Mouse (Mus musculus): ENCODE measurements around the gene Prss43. TPM values are rescaled to one million over a fixed set of nuclear protein-coding genes. Genes with fewer than 3 reads are reported as not detected.

Prss43 gene
- polyA plus RNA-seq, 1 experiment from 2014 or later: 0.06 TPM

- H3K4me3 ChIP-seq (ENCODE audit: low read length): no peak overlapping the region
- 77% methylated on average over 5 of the region's 5 CpGs for WGBS
- H3K36me3 ChIP-seq (ENCODE audit: control insufficient read depth, insufficient read depth, low read length): no peaks in the 10 kb centered on the region
- ATAC-seq: peak; percentile 27; the same call in 1 of the 2 replicates
- H3K27me3 ChIP-seq (replicated peaks; ENCODE audit: control insufficient read depth, insufficient read depth, low read length): peaks cover 15% of the 10 kb centered on the region
- peaks cover 41% of the 10 kb centered on the region for H3K4me1 ChIP-seq (ENCODE audit: control insufficient read depth, insufficient read depth, low read depth, low read length)
- H3K27ac ChIP-seq (ENCODE audit: low read depth, low read length): no peak overlapping the region
- no peak overlapping the region for H3K4me2 ChIP-seq (ENCODE audit: low read length)
- H3K9me3 ChIP-seq (ENCODE audit: control insufficient read depth, low read length): no peaks in the 10 kb centered on the region
- H3K9ac ChIP-seq (ENCODE audit: low read depth, low read length): no peak overlapping the region
Observed at GRCm38 (mm10) chr9:110877888-110878287, 51.4 kb downstream of the Prss43 start.

- H3K27me3 ChIP-seq (replicated peaks; ENCODE audit: control insufficient read depth, insufficient read depth, low read length): peaks cover 15% of the 10 kb centered on the region
- peak within 1 kb of the TSS; percentile 97 for H3K4me2 ChIP-seq (ENCODE audit: low read length)
- peak within 1 kb of the TSS; percentile 73 for H3K27ac ChIP-seq (ENCODE audit: low read depth, low read length)
- no peaks in the 10 kb centered on the region for H3K9me3 ChIP-seq (ENCODE audit: control insufficient read depth, low read length)
- H3K9ac ChIP-seq (ENCODE audit: low read depth, low read length): peak within 1 kb of the TSS; percentile 69
- 17% methylated on average over 12 of the region's 12 CpGs for WGBS
- no peaks in the 10 kb centered on the region for H3K36me3 ChIP-seq (ENCODE audit: control insufficient read depth, insufficient read depth, low read length)
- peak; percentile 57 for ATAC-seq
- H3K4me1 ChIP-seq (ENCODE audit: control insufficient read depth, insufficient read depth, low read depth, low read length): peaks cover 32% of the 10 kb centered on the region
- peak within 1 kb of the TSS; percentile 61 for H3K4me3 ChIP-seq (ENCODE audit: low read length)
Observed at GRCm38 (mm10) chr9:110879191-110879920, 52.9 kb downstream of the Prss43 start, which contains the start of gene Als2cl. Gene Als2cl (plus strand): TSS chr9:110879870.

- under 1% methylated on average over 38 of the region's 57 CpGs for WGBS
- no peaks in the 10 kb centered on the region for H3K36me3 ChIP-seq (ENCODE audit: control insufficient read depth, insufficient read depth, low read length)
Observed at GRCm38 (mm10) chr9:110879998-110880561, 53.6 kb downstream of the Prss43 start, which contains the start of gene Tmie. Gene Tmie (minus strand): TSS chr9:110880113.

GRCm38 (mm10) chr9:110880772-110881171 lies 54.3 kb downstream of the Prss43 start:
- Histone ChIP-seq H3K4me2 (ENCODE audit: low read length) (peak overlapping the region; percentile 97), H3K9me3 (ENCODE audit: control insufficient read depth, low read length) (no peaks in the 10 kb centered on the region), H3K36me3 (ENCODE audit: control insufficient read depth, insufficient read depth, low read length) (no peaks in the 10 kb centered on the region), H3K9ac (ENCODE audit: low read depth, low read length) (no peak overlapping the region), H3K4me3 (ENCODE audit: low read length) (peak overlapping the region; percentile 61), H3K27me3 (replicated peaks; ENCODE audit: control insufficient read depth, insufficient read depth, low read length) (peaks cover 15% of the 10 kb centered on the region), H3K4me1 (ENCODE audit: control insufficient read depth, insufficient read depth, low read depth, low read length) (peaks cover 18% of the 10 kb centered on the region), H3K27ac (ENCODE audit: low read depth, low read length) (no peak overlapping the region)
- no peak for ATAC-seq
- WGBS: 70% methylated on average over 4 of the region's 4 CpGs

More at GRCm38 (mm10) chr9:110879998-110880561, 53.6 kb downstream of the Prss43 start, which contains the start of gene Tmie:
- peak within 1 kb of the TSS; percentile 61 for H3K4me3 ChIP-seq (ENCODE audit: low read length)
- H3K9ac ChIP-seq (ENCODE audit: low read depth, low read length): peak within 1 kb of the TSS; percentile 69
- peak within 1 kb of the TSS; percentile 97 for H3K4me2 ChIP-seq (ENCODE audit: low read length)
- H3K9me3 ChIP-seq (ENCODE audit: control insufficient read depth, low read length): no peaks in the 10 kb centered on the region
- peak; percentile 63 for ATAC-seq
- peaks cover 15% of the 10 kb centered on the region for H3K27me3 ChIP-seq (replicated peaks; ENCODE audit: control insufficient read depth, insufficient read depth, low read length)
- peak within 1 kb of the TSS; percentile 73 for H3K27ac ChIP-seq (ENCODE audit: low read depth, low read length)
- H3K4me1 ChIP-seq (ENCODE audit: control insufficient read depth, insufficient read depth, low read depth, low read length): peaks cover 24% of the 10 kb centered on the region

Other genes with a start within 250 kb of the Prss43 start
- 25.8 and 30.1 TPM in 2 replicates for gene Nradd, start 202.2 kb upstream of the Prss43 start, polyA plus RNA-seq (2015; fragmentation: Nextera tagmentation; extraction: Ambion mirVana)
- 3.2 and 4.8 TPM in 2 replicates for gene Nbeal2, start 172.5 kb upstream of the Prss43 start, polyA plus RNA-seq (2015; fragmentation: Nextera tagmentation; extraction: Ambion mirVana)
- 88.5 and 101 TPM in 2 replicates for gene Ccdc12, start 170.2 kb upstream of the Prss43 start, polyA plus RNA-seq (2015; fragmentation: Nextera tagmentation; extraction: Ambion mirVana)
- 1.1 and 2.3 TPM in 2 replicates for gene Myl3, start 84.8 kb upstream of the Prss43 start, polyA plus RNA-seq (2015; fragmentation: Nextera tagmentation; extraction: Ambion mirVana)
- gene Pth1r, start 79.5 kb upstream of the Prss43 start, polyA plus RNA-seq (2015; fragmentation: Nextera tagmentation; extraction: Ambion mirVana): 12.3 and 13.6 TPM in 2 replicates
- gene Prss42, start 28.5 kb upstream of the Prss43 start, polyA plus RNA-seq (2015; fragmentation: Nextera tagmentation; extraction: Ambion mirVana): not detected in 2 replicates
- not detected in 2 replicates for gene Prss44, start 12.7 kb upstream of the Prss43 start, polyA plus RNA-seq (2015; fragmentation: Nextera tagmentation; extraction: Ambion mirVana)
- 0.12 and 0.29 TPM in 2 replicates for gene Prss45, start 7.9 kb downstream of the Prss43 start, polyA plus RNA-seq (2015; fragmentation: Nextera tagmentation; extraction: Ambion mirVana)
- gene Prss46, start 17.8 kb downstream of the Prss43 start, polyA plus RNA-seq (2015; fragmentation: Nextera tagmentation; extraction: Ambion mirVana): not detected in 2 replicates
- 0.49 and 0.71 TPM in 2 replicates for gene Prss50, start 31.3 kb downstream of the Prss43 start, polyA plus RNA-seq (2015; fragmentation: Nextera tagmentation; extraction: Ambion mirVana)
- 2.1 and 2.7 TPM in 2 replicates for gene Als2cl, start 53.2 kb downstream of the Prss43 start, polyA plus RNA-seq (2015; fragmentation: Nextera tagmentation; extraction: Ambion mirVana)
- 5.2 and 6.2 TPM in 2 replicates for gene Tmie, start 53.4 kb downstream of the Prss43 start, polyA plus RNA-seq (2015; fragmentation: Nextera tagmentation; extraction: Ambion mirVana)
- gene Fam240a, start 90.2 kb downstream of the Prss43 start, polyA plus RNA-seq (2015; fragmentation: Nextera tagmentation; extraction: Ambion mirVana): not detected in 2 replicates
- gene Tdgf1, start 119.5 kb downstream of the Prss43 start, polyA plus RNA-seq (2015; fragmentation: Nextera tagmentation; extraction: Ambion mirVana): 0.20 and 0.28 TPM in 2 replicates
- gene Lrrc2, start 124.9 kb downstream of the Prss43 start, polyA plus RNA-seq (2015; fragmentation: Nextera tagmentation; extraction: Ambion mirVana): 1.1 and 1.2 TPM in 2 replicates
- gene Rtp3, start 163.9 kb downstream of the Prss43 start, polyA plus RNA-seq (2015; fragmentation: Nextera tagmentation; extraction: Ambion mirVana): not detected in 2 replicates
- 1.0 and 1.3 TPM in 2 replicates for gene Ltf, start 192.6 kb downstream of the Prss43 start, polyA plus RNA-seq (2015; fragmentation: Nextera tagmentation; extraction: Ambion mirVana)
- 0.86 and 1.2 TPM in 2 replicates for gene Ccrl2, start 230.8 kb downstream of the Prss43 start, polyA plus RNA-seq (2015; fragmentation: Nextera tagmentation; extraction: Ambion mirVana)

Data from hindbrain, embryonic 16.5 days (tissue).